Comparison of ENCODE assay signal across 9 mouse cellular contexts in the genomic region with DNA sequence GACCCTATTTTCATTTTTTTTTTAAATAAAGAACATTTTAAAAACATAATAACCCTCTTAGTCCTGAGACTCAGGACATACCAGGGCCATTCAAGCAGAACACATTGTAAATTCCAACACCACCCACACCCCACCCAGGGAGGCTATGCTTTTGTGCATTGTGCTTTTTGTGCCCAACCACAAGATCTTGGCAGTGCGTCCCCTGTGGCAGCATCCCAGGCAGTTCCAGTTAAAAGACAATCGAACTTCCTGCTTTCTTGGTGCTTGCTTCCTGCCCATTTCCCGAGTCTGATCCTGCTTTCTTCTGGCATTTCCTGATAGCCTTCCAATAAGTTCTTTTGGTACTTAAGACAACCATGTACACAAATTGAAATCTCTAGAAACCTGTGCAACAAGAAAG. TPM values are rescaled to one million over a fixed set of nuclear protein-coding genes. Genes with fewer than 3 reads are reported as not detected.
DNase-seq lines count a peak whose midpoint lies in the region; ATAC-seq lines count a peak whose summit lies in the region.
"Had no signal": no experiment of that assay in that cellular context is flagged by ENCODE, and none has a peak within 500 bp of the region (broad histone marks: within the 10 kb centered on the region; RNA-seq: fewer than 3 reads in every experiment).

No protein-coding gene starts in this region.

- no peak overlapping the region for H3K9ac ChIP-seq in limb, embryonic 15.5 days
- H3K9ac ChIP-seq in embryonic facial prominence, embryonic 14.5 days (ENCODE audit: low read depth, low read length) = no peak overlapping the region
- H3K9ac ChIP-seq: limb, embryonic 12.5 days; midbrain, embryonic 12.5 days had no signal

- ATAC-seq in limb, embryonic 15.5 days (ENCODE audit: insufficient number of reproducible peaks, low FRiP score, low TSS enrichment, low read depth) = no peak
- peak; percentile 59; the same call in 1 of the 2 replicates for ATAC-seq in embryonic facial prominence, embryonic 14.5 days (ENCODE audit: low read depth)
- ATAC-seq in granulocyte monocyte progenitor cell, adult 5-6 weeks (replicated peaks; ENCODE audit: poor library complexity, severe bottlenecking) = no peak

- no peaks in the 10 kb centered on the region for H3K27me3 ChIP-seq in limb, embryonic 15.5 days
- H3K27me3 ChIP-seq in limb, embryonic 10.5 days (ENCODE audit: low read depth, poor library complexity, severe bottlenecking) = no peaks in the 10 kb centered on the region
- H3K27me3 ChIP-seq in embryonic facial prominence, embryonic 14.5 days (replicated peaks; ENCODE audit: control insufficient read depth, insufficient read depth, low read length) = no peaks in the 10 kb centered on the region
- H3K27me3 ChIP-seq: limb, embryonic 12.5 days; midbrain, embryonic 12.5 days had no signal

- no peak for DNase-seq in limb, embryonic 10.5 days (ENCODE audit: low spot score)
- DNase-seq in embryonic facial prominence, embryonic 14.5 days (ENCODE audit: low spot score) = peak; percentile 71
- peak; percentile 71 for DNase-seq in kidney, adult 9 months
- peak; percentile 83 for DNase-seq in lung, postnatal 25 days (ENCODE audit: low spot score)
- DNase-seq in T-cell, adult 2 months (ENCODE audit: low spot score) = no peak

- H3K36me3 ChIP-seq in limb, embryonic 15.5 days = peaks cover 8% of the 10 kb centered on the region
- H3K36me3 ChIP-seq in limb, embryonic 10.5 days = peaks cover 15% of the 10 kb centered on the region
- peaks cover 12% of the 10 kb centered on the region for H3K36me3 ChIP-seq in embryonic facial prominence, embryonic 14.5 days (ENCODE audit: control insufficient read depth, insufficient read depth, low read length)

- H3K4me2 ChIP-seq in limb, embryonic 15.5 days = no peak overlapping the region
- H3K4me2 ChIP-seq in embryonic facial prominence, embryonic 14.5 days (ENCODE audit: low read depth, low read length) = no peak overlapping the region
- H3K4me2 ChIP-seq: limb, embryonic 12.5 days; midbrain, embryonic 12.5 days had no signal

- peaks cover 6% of the 10 kb centered on the region; the same call in 1 of the 2 replicates for H3K4me1 ChIP-seq in limb, embryonic 15.5 days
- no peaks in the 10 kb centered on the region for H3K4me1 ChIP-seq in limb, embryonic 10.5 days
- H3K4me1 ChIP-seq in embryonic facial prominence, embryonic 14.5 days (ENCODE audit: control insufficient read depth, insufficient read depth, low read length) = peaks cover 4% of the 10 kb centered on the region; the same call in 1 of the 2 replicates
- H3K4me1 ChIP-seq: limb, embryonic 12.5 days; midbrain, embryonic 12.5 days had no signal

- no peak overlapping the region for H3K4me3 ChIP-seq in limb, embryonic 15.5 days
- H3K4me3 ChIP-seq in limb, embryonic 10.5 days = no peak overlapping the region
- H3K4me3 ChIP-seq in embryonic facial prominence, embryonic 14.5 days (ENCODE audit: low read depth, low read length) = no peak overlapping the region
- H3K4me3 ChIP-seq: limb, embryonic 12.5 days; midbrain, embryonic 12.5 days had no signal

- WGBS in limb, embryonic 15.5 days = 42% methylated on average over 3 of the region's 3 CpGs
- 84% methylated on average over 3 of the region's 3 CpGs for WGBS in limb, embryonic 10.5 days
- WGBS in embryonic facial prominence, embryonic 14.5 days = 49% methylated on average over 3 of the region's 3 CpGs

- 0 out of 2 replicates have a peak overlapping the region, but pooled peaks have one; percentile 18 for H3K27ac ChIP-seq in limb, embryonic 15.5 days
- H3K27ac ChIP-seq in limb, embryonic 10.5 days = no peak overlapping the region
- H3K27ac ChIP-seq in embryonic facial prominence, embryonic 14.5 days (replicated peaks; ENCODE audit: low read depth, low read length) = 0 out of 2 replicates have a peak overlapping the region, but pooled peaks have one; percentile 48
- H3K27ac ChIP-seq: limb, embryonic 12.5 days; midbrain, embryonic 12.5 days had no signal

- no peaks in the 10 kb centered on the region for H3K9me3 ChIP-seq in limb, embryonic 15.5 days
- H3K9me3 ChIP-seq in limb, embryonic 10.5 days (replicated peaks) = no peaks in the 10 kb centered on the region
- no peaks in the 10 kb centered on the region for H3K9me3 ChIP-seq in embryonic facial prominence, embryonic 14.5 days (ENCODE audit: control insufficient read depth, low read length)
- H3K9me3 ChIP-seq: limb, embryonic 12.5 days; midbrain, embryonic 12.5 days had no signal

RNA-seq across cellular contexts. Expression of a gene that starts 20.7 kb away (rescaled TPM):
- 118 and 148 TPM in 2 replicates for polyA plus RNA-seq in limb, embryonic 15.5 days (2015; fragmentation: Nextera tagmentation; extraction: Ambion mirVana)
- polyA plus RNA-seq in limb, embryonic 10.5 days (2016; fragmentation: Nextera tagmentation; extraction: Ambion mirVana) = 119 and 128 TPM in 2 replicates
- 100 and 107 TPM in 2 replicates for polyA plus RNA-seq in embryonic facial prominence, embryonic 14.5 days (2014; fragmentation: Nextera tagmentation; extraction: Ambion mirVana)
- total RNA-seq in granulocyte monocyte progenitor cell, adult 5-6 weeks (2014; fragmentation: Nextera tagmentation) = 60.1 and 70.1 TPM in 2 replicates
- 78.5 and 87.2 TPM in 2 replicates for total RNA-seq in granulocyte monocyte progenitor cell, adult 5-6 weeks (2017)

RNA-seq across cellular contexts. Expression of a gene that starts 33.2 kb away (rescaled TPM):
- polyA plus RNA-seq in limb, embryonic 15.5 days (2015; fragmentation: Nextera tagmentation; extraction: Ambion mirVana) = 93.8 and 96.0 TPM in 2 replicates
- 121 and 145 TPM in 2 replicates for polyA plus RNA-seq in limb, embryonic 10.5 days (2016; fragmentation: Nextera tagmentation; extraction: Ambion mirVana)
- polyA plus RNA-seq in embryonic facial prominence, embryonic 14.5 days (2014; fragmentation: Nextera tagmentation; extraction: Ambion mirVana) = 76.6 and 80.1 TPM in 2 replicates
- 122 and 136 TPM in 2 replicates for total RNA-seq in granulocyte monocyte progenitor cell, adult 5-6 weeks (2014; fragmentation: Nextera tagmentation)
- 96.6 and 196 TPM in 2 replicates for total RNA-seq in granulocyte monocyte progenitor cell, adult 5-6 weeks (2017)

RNA-seq across cellular contexts. Expression of a gene that starts 38.1 kb away (rescaled TPM):
- 1.7 and 2.3 TPM in 2 replicates for polyA plus RNA-seq in limb, embryonic 15.5 days (2015; fragmentation: Nextera tagmentation; extraction: Ambion mirVana)
- 2.8 and 3.1 TPM in 2 replicates for polyA plus RNA-seq in limb, embryonic 10.5 days (2016; fragmentation: Nextera tagmentation; extraction: Ambion mirVana)
- 0.85 and 1.9 TPM in 2 replicates for polyA plus RNA-seq in embryonic facial prominence, embryonic 14.5 days (2014; fragmentation: Nextera tagmentation; extraction: Ambion mirVana)
- total RNA-seq in granulocyte monocyte progenitor cell, adult 5-6 weeks (2014; fragmentation: Nextera tagmentation) = not detected in 2 replicates
- total RNA-seq in granulocyte monocyte progenitor cell, adult 5-6 weeks (2017) = 2.5 TPM in 2 replicates

RNA-seq across cellular contexts. Expression of a gene that starts 38.8 kb away (rescaled TPM):
- polyA plus RNA-seq in limb, embryonic 15.5 days (2015; fragmentation: Nextera tagmentation; extraction: Ambion mirVana) = 185 and 189 TPM in 2 replicates
- polyA plus RNA-seq in limb, embryonic 10.5 days (2016; fragmentation: Nextera tagmentation; extraction: Ambion mirVana) = 99.3 and 134 TPM in 2 replicates
- 140 and 142 TPM in 2 replicates for polyA plus RNA-seq in embryonic facial prominence, embryonic 14.5 days (2014; fragmentation: Nextera tagmentation; extraction: Ambion mirVana)
- total RNA-seq in granulocyte monocyte progenitor cell, adult 5-6 weeks (2014; fragmentation: Nextera tagmentation) = 63.4 and 64.7 TPM in 2 replicates
- total RNA-seq in granulocyte monocyte progenitor cell, adult 5-6 weeks (2017) = 43.0 and 62.0 TPM in 2 replicates

RNA-seq across cellular contexts. Expression of a gene that starts 38.9 kb away (rescaled TPM):
- polyA plus RNA-seq in limb, embryonic 15.5 days (2015; fragmentation: Nextera tagmentation; extraction: Ambion mirVana) = 0.18 and 0.19 TPM in 2 replicates
- 0.10 TPM in 1 of 2 replicates, not detected in the other for polyA plus RNA-seq in limb, embryonic 10.5 days (2016; fragmentation: Nextera tagmentation; extraction: Ambion mirVana)
- 0.35 and 0.45 TPM in 2 replicates for polyA plus RNA-seq in embryonic facial prominence, embryonic 14.5 days (2014; fragmentation: Nextera tagmentation; extraction: Ambion mirVana)
- total RNA-seq in granulocyte monocyte progenitor cell, adult 5-6 weeks (2014; fragmentation: Nextera tagmentation) = 0.04 TPM in 1 of 2 replicates, not detected in the other
- total RNA-seq in granulocyte monocyte progenitor cell, adult 5-6 weeks (2017) = not detected in 2 replicates

Comparison
In these comparisons a context has a peak if more than half of its experiments do, and no peak if none do; other contexts are left out.
1. DNase-seq: peak in embryonic facial prominence, embryonic 14.5 days (single experiment), kidney, adult 9 months (single experiment) and lung, postnatal 25 days (single experiment); none in limb, embryonic 10.5 days (single experiment) and T-cell, adult 2 months (single experiment).